Mouse (Mus musculus) hindbrain, embryonic 15.5 days (tissue): ENCODE measurements around the gene Cga. TPM values are rescaled to one million over a fixed set of nuclear protein-coding genes. Genes with fewer than 3 reads are reported as not detected.
"Not testable (repeated sequence)": the region's sequence is repeated elsewhere in the genome, so short reads cannot be mapped to it uniquely, and the experiment has no call there.

Experiments used
- ATAC-seq: fragments of 200-750 bp; cut with Nextera tagmentation; 2 replicates; pipeline ENCODE4 v1.8.0; 2017; ENCODE audit warnings: low read depth, moderate number of reproducible peaks, moderate TSS enrichment; ENCODE audit not compliant: low FRiP score
- H3K27ac ChIP-seq: fragments of 300-500 bp; sonication (generic); replicated peaks from 2 replicates; pipeline ENCODE4 v1.5.1; 2015; ENCODE audit warnings: mild to moderate bottlenecking, inconsistent platforms
- H3K27me3 ChIP-seq: fragments of 300-500 bp; sonication (generic); 2 replicates; pipeline ENCODE4 v1.6.1; 2015; ENCODE audit warnings: control low read depth, inconsistent platforms
- H3K36me3 ChIP-seq: fragments of 300-500 bp; sonication (generic); 2 replicates; pipeline ENCODE4 v1.6.1; 2015; ENCODE audit warnings: control low read depth, inconsistent platforms
- H3K4me1 ChIP-seq: fragments of 300-500 bp; sonication (generic); replicated peaks from 2 replicates; pipeline ENCODE4 v1.6.1; 2015; ENCODE audit warnings: control low read depth, inconsistent platforms
- H3K4me2 ChIP-seq: fragments of 300-500 bp; sonication (generic); 2 replicates; pipeline ENCODE4 v1.6.1; 2015; ENCODE audit warnings: moderate library complexity, mild to moderate bottlenecking, inconsistent platforms
- H3K4me3 ChIP-seq: fragments of 300-500 bp; sonication (generic); 2 replicates; pipeline ENCODE4 v1.5.1; 2015; ENCODE audit warnings: mild to moderate bottlenecking, inconsistent platforms
- H3K9ac ChIP-seq: fragments of 300-500 bp; sonication (generic); 2 replicates; pipeline ENCODE4 v1.6.1; 2015; ENCODE audit warnings: inconsistent platforms
- H3K9me3 ChIP-seq: fragments of 300-500 bp; sonication (generic); 2 replicates; pipeline ENCODE4 v1.6.1; 2016; ENCODE audit warnings: control low read depth, inconsistent platforms
- WGBS: fragments of 180-500 bp; shearing (Covaris S2); methylation state at CpG from one replicate; pipeline ENCODE4 v1.1.7; 2015; 5-methylcytosine and 5-hydroxymethylcytosine counted together
- polyA plus RNA-seq: library from polyadenylated mRNA; unstranded; fragments of >200 nt; fragmentation: Nextera tagmentation; extraction: Ambion mirVana; gene quantifications from 2 replicates; pipeline ENCODE4 v1.2.1, GENCODE M21; 2015

Gene Cga
- polyA plus RNA-seq, 1 experiment from 2014 or later = not detected

DNA sequence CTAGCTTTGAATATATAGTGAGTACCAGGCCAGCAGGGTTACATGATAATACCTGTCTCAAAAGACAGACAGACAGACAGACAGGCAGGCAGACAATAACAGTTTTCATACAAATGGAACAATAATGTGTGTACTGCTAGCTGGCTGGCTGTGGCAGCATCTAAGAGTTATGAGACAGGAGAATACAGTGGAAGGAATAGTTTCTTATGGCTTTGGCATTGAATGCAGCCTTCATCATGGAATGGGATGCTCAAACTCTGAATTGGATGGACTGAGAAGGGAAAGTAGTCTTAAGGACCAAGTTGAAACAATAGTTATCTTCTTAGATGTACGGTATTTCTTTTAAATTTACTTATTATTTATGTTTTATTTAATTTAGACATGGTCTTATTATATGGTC is 5.7 kb downstream of the Cga start:
- H3K9ac ChIP-seq = no peak overlapping the region
- H3K9me3 ChIP-seq = no peaks in the 10 kb centered on the region
- no peaks in the 10 kb centered on the region; the same call in 1 of the 2 replicates for H3K4me1 ChIP-seq
- no peaks in the 10 kb centered on the region for H3K27me3 ChIP-seq
- ATAC-seq = no peak
- H3K4me2 ChIP-seq = no peak overlapping the region
- WGBS = 100% methylated on average over 1 of the region's 1 CpGs
- H3K27ac ChIP-seq = no peak overlapping the region
- H3K36me3 ChIP-seq = no peaks in the 10 kb centered on the region
- no peak overlapping the region for H3K4me3 ChIP-seq

DNA sequence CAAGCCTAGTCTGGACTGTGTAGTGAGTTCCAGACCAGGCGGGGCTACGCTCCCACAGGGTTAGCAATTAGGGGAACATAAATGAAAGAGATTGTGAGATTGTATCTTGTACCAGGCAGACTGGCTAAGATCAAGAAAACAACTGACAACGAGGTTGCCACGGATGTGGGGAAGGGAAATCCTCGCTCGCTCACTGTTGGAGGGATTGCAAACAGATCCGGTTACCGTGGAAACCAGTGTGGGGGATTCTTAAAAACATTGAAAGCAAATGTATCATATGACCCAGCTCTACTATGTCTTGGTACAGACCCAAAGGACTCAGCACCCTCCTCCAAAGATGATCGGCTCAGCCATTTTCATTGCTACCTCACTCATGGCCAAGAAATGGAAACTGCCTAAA is 6.6 kb downstream of the Cga start:
- no peak overlapping the region for H3K9ac ChIP-seq
- no peaks in the 10 kb centered on the region for H3K9me3 ChIP-seq
- H3K4me2 ChIP-seq = no peak overlapping the region
- ATAC-seq = no peak
- no peaks in the 10 kb centered on the region for H3K27me3 ChIP-seq
- no peaks in the 10 kb centered on the region; the same call in 1 of the 2 replicates for H3K4me1 ChIP-seq
- H3K36me3 ChIP-seq = no peaks in the 10 kb centered on the region
- WGBS = 48% methylated on average over 9 of the region's 9 CpGs
- H3K27ac ChIP-seq = no peak overlapping the region
- no peak overlapping the region for H3K4me3 ChIP-seq

DNA sequence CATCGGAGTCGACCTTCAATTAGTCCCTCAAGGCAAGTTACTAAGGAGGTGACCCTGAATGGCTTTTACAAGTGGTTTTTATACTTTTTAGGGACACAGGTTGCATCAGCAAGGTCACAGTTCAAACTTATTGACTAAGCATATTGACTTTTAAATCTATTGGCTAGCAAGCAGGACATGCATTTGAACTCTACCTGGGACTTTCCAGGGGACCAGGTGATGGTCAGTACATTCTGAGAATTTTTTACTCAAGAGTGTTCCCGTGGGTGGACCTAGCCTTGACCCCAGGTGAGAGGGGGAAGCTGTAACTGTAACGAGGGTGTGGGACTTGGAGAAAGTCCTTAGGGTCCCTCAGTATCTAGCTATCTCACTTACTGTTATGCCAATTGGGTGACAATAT is 7.6 kb downstream of the Cga start:
- Histone ChIP-seq H3K4me3 (no peak overlapping the region), H3K9me3 (no peaks in the 10 kb centered on the region), H3K9ac (no peak overlapping the region), H3K4me2 (no peak overlapping the region), H3K36me3 (no peaks in the 10 kb centered on the region), H3K27ac (no peak overlapping the region), H3K4me1 (no peaks in the 10 kb centered on the region; the same call in 1 of the 2 replicates), H3K27me3 (no peaks in the 10 kb centered on the region)
- 79% methylated on average over 4 of the region's 4 CpGs for WGBS
- no peak for ATAC-seq

DNA sequence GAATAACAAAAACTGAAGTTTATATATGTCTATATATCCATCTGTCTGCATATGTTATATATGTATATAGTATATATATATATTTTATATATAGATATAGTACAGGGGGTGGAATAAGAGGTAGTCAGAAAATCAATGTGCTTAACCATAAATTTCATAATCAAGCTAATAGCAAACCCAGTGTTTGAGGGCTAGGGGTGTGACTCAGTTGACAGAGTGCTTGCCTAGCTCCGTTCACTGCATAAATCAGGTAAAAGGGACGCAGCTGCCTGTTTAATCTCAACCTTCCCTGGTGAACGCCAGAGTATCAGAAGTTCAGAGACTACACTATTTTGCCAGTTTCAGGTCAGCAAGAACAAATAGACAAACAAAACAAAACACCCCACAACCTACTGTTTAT is 8.0 kb downstream of the Cga start:
- H3K4me3 ChIP-seq, H3K4me2 ChIP-seq, H3K27ac ChIP-seq, H3K27me3 ChIP-seq, H3K4me1 ChIP-seq, ATAC-seq, H3K9ac ChIP-seq, H3K9me3 ChIP-seq, H3K36me3 ChIP-seq: not testable (repeated sequence)
- WGBS = 77% methylated on average over 3 of the region's 3 CpGs

DNA sequence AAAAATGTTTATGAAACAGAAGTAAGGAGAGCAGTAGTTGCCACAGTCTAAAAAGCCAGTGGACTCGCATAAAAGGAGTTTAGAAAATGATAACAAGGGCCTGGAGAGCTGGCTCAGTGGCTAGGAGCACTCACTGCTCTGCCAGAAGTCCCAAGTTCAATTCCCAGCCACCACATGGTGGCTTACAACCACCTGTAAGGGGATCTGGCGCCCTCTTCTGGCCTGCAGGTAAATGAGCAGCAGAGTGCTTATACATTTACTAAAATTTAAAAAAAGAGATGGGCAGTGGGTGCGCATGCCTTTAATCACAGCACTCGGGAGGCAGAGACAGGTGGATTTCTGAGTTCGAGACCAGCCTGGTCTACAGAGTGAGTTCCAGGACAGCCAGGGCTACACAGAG is 11.8 kb downstream of the Cga start:
- 65% methylated on average over 5 of the region's 5 CpGs for WGBS
- no peak overlapping the region for H3K4me3 ChIP-seq
- ATAC-seq = no peak

DNA sequence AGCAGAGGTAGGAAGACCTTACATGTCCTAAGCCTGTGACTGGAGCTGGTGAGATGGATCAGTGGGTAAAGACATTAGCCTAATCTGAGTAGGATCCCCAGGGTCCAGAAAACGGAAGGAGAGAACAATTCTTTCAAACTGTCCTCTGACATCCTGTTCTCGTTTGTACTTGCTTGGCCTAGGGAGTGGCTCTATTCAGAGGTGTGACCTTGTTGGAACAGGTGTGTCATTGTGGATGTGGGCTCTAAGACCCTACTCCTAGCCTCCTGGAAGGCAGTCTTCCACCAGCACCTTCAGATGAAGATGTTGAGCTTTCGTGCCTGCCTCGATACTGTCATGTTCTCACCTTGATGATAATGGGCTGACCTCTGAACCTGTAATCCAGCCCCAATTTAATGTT is 12.6 kb downstream of the Cga start:
- Histone ChIP-seq H3K27ac (no peak overlapping the region), H3K9ac (no peak overlapping the region), H3K4me3 (no peak overlapping the region), H3K9me3 (no peaks in the 10 kb centered on the region), H3K4me2 (no peak overlapping the region), H3K27me3 (no peaks in the 10 kb centered on the region), H3K4me1 (no peaks in the 10 kb centered on the region), H3K36me3 (no peaks in the 10 kb centered on the region)
- 77% methylated on average over 4 of the region's 4 CpGs for WGBS
- ATAC-seq = no peak

More for the DNA sequence above, 11.8 kb downstream of the Cga start:
- Histone ChIP-seq H3K36me3 (no peaks in the 10 kb centered on the region), H3K9ac (no peak overlapping the region), H3K27ac (no peak overlapping the region), H3K9me3 (no peaks in the 10 kb centered on the region), H3K4me2 (no peak overlapping the region), H3K27me3 (no peaks in the 10 kb centered on the region), H3K4me1 (no peaks in the 10 kb centered on the region)

DNA sequence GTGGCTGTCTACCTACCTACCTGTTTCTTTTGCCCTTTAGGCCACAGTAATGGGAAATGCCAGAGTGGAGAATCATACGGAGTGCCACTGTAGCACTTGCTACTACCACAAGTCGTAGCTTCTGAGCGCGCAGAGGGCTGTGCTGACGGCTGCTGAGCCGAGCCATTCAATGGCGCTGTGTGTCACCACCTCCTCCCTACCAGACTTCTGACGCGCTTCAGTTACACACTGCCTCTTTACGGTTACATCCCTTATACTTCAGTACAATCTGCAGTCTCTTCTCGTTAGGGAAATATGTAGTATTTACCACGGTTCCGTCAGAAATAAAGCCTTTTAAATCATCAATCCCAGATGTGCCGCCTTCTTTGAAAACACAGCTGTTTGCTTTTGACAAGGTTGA is 13.4 kb downstream of the Cga start:
- no peak for ATAC-seq
- 52% methylated on average over 14 of the region's 14 CpGs for WGBS
- Histone ChIP-seq H3K4me1 (no peaks in the 10 kb centered on the region), H3K36me3 (no peaks in the 10 kb centered on the region), H3K4me2 (no peak overlapping the region), H3K27ac (no peak overlapping the region), H3K9ac (no peak overlapping the region), H3K27me3 (no peaks in the 10 kb centered on the region), H3K4me3 (no peak overlapping the region), H3K9me3 (no peaks in the 10 kb centered on the region)

DNA sequence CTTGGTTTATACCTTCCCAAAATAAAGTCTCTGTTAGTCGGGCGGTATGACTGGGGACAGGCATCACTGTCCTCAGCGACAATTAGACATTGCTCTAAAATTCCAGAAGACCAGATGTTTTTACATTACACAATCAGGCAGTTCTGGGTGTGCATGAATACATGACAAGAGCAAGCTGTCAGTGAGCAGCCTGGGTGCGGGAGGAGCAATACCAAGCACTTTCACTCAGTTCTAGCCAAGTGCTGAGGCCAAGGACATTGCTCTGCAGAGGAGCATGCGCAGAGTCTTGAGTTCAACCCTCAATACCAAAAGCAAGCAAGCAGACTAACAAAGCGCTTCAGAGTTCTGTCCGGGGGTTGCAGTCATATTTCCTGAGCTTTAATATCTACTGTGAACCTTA is 14.5 kb downstream of the Cga start:
- ATAC-seq = no peak
- 92% methylated on average over 7 of the region's 7 CpGs for WGBS

DNA sequence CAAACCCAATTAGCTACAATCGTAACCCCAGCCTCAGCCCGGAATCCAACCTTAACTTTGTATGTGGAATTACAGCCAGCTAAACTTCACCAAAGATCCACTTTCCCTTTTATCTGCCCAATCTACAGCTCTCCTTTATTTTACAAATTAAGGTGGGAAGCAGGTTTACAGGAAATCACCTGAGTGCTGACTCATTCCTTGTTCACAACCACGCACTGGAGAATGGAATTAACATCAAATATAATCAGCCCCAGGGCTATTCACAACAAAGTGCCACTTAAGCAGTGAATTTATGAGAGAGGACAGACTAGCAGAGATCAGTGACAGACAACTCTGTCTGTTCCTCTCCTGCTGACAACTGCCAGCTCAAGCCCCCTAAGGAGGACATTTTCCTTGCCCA is 17.8 kb downstream of the Cga start:
- Histone ChIP-seq H3K27ac (no peak overlapping the region), H3K9ac (no peak overlapping the region), H3K27me3 (no peaks in the 10 kb centered on the region), H3K4me1 (no peaks in the 10 kb centered on the region), H3K36me3 (no peaks in the 10 kb centered on the region), H3K4me2 (no peak overlapping the region), H3K4me3 (no peak overlapping the region), H3K9me3 (no peaks in the 10 kb centered on the region)
- no peak for ATAC-seq
- WGBS = 74% methylated on average over 3 of the region's 3 CpGs

More for the DNA sequence above, 14.5 kb downstream of the Cga start:
- H3K4me2 ChIP-seq = no peak overlapping the region
- no peak overlapping the region for H3K9ac ChIP-seq
- H3K27me3 ChIP-seq = no peaks in the 10 kb centered on the region
- H3K27ac ChIP-seq = no peak overlapping the region
- H3K36me3 ChIP-seq = no peaks in the 10 kb centered on the region
- H3K4me3 ChIP-seq = no peak overlapping the region
- H3K9me3 ChIP-seq = no peaks in the 10 kb centered on the region
- no peaks in the 10 kb centered on the region for H3K4me1 ChIP-seq

DNA sequence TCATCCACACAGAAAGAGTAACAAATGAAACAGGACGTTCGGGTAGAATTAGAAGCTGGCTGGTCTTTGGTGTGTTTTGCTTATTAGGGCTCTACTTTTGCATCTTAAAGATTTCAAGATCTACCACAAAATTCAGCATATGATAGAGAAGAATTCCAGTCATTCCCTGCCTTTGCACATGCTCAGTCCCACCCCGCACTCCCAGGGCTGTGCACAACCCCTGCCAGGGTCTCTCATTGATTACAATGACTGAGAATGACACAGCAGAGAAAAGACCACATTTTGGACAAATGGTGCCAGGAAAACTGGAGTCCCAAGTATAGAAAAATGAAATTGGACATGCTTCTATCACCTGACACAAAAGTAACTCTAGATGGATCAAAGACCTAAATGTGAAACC is 18.6 kb downstream of the Cga start:
- H3K27ac ChIP-seq = no peak overlapping the region
- H3K9me3 ChIP-seq = no peaks in the 10 kb centered on the region
- H3K4me3 ChIP-seq = no peak overlapping the region
- no peak for ATAC-seq
- no peak overlapping the region for H3K9ac ChIP-seq
- no peaks in the 10 kb centered on the region for H3K36me3 ChIP-seq
- H3K4me2 ChIP-seq = no peak overlapping the region
- no peaks in the 10 kb centered on the region for H3K27me3 ChIP-seq
- no peaks in the 10 kb centered on the region for H3K4me1 ChIP-seq
- WGBS = 87% methylated on average over 3 of the region's 3 CpGs

DNA sequence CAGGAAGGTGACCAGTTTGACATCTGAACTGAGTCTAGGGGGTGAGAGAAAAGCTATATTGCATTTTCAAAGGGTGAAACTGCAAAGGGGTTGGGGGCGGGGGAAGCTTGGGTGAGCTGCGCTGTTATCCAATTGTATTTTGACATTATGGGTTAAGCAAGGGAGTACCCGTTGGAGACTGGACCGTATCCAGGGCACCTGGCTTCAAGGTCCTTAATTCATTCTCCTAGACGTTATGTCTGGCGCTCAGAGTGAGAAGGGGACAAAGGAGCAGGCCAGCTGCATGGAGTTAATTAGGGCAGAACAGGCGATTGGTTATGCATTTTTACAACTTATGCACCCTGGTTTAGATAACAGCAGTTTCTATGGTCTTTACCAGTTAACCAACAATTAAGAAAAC is 23.8 kb downstream of the Cga start:
- no peaks in the 10 kb centered on the region for H3K36me3 ChIP-seq
- H3K4me1 ChIP-seq = no peaks in the 10 kb centered on the region
- no peaks in the 10 kb centered on the region for H3K9me3 ChIP-seq
- H3K27ac ChIP-seq = no peak overlapping the region
- no peak overlapping the region for H3K4me2 ChIP-seq
- no peaks in the 10 kb centered on the region for H3K27me3 ChIP-seq
- H3K9ac ChIP-seq = no peak overlapping the region
- WGBS = 48% methylated on average over 7 of the region's 7 CpGs
- no peak for ATAC-seq
- H3K4me3 ChIP-seq = no peak overlapping the region

DNA sequence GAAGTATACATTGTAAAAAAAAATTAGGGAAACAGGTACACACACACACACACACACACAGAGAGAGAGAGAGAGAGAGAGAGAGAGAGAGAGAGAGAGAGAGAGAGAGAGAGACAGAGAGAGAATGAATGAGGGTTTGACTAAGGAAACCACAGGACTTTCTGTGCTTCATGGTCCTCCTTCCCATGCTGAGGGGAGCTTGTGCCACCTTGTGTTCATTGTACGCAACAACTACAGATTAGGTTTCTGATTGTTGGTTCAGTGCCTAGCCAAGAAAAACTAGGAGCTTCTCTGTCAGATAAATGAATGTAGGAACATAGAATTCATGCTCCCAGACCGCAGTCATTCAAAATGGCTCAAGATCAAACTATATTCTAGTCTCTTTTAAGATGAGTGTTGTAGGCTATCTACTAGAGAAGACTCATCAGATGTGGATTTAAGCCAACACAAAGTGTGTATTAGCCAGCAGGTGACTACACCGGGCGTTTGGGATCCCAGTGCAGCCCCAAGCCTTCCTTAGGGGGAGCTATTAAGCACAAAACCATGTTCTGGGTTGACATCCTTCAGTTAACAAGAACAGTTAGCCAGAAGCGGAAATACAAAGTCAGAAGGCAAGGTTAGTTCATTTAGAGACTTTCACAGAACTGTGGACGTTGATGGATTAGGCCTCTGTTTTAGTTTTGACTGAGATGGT is 28.7 kb downstream of the Cga start:
- H3K9ac ChIP-seq = no peak overlapping the region
- H3K4me3 ChIP-seq = no peak overlapping the region
- peak; percentile 66; the same call in 1 of the 2 replicates for ATAC-seq
- no peaks in the 10 kb centered on the region for H3K9me3 ChIP-seq
- no peak overlapping the region for H3K27ac ChIP-seq
- no peaks in the 10 kb centered on the region for H3K36me3 ChIP-seq
- H3K27me3 ChIP-seq = no peaks in the 10 kb centered on the region
- no peak overlapping the region for H3K4me2 ChIP-seq
- 64% methylated on average over 6 of the region's 6 CpGs for WGBS
- H3K4me1 ChIP-seq = no peaks in the 10 kb centered on the region

DNA sequence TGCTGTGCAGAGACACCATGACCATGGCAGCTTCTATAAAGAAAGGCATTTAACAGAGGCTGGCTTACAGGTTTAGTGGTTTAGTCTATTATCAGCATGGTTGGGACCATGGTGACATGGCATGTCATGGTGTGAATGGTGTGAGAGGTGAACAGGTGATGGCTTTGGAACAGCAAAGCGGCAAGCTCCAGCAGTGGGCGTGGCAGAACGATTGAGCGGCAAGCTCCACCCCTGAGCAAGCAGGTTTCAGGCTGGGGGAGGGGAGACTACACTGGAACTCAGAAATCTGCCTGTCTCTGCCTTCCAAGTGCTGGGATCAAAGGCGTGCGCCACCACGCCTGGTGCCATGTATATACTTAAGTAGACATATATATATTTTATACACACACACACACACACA is 34.8 kb downstream of the Cga start:
- H3K27me3 ChIP-seq, H3K36me3 ChIP-seq, H3K27ac ChIP-seq, ATAC-seq, H3K4me3 ChIP-seq, H3K9me3 ChIP-seq, H3K4me2 ChIP-seq, H3K4me1 ChIP-seq, H3K9ac ChIP-seq: not testable (repeated sequence)
- 78% methylated on average over 7 of the region's 7 CpGs for WGBS
